Mouse (Mus musculus): ENCODE results near the gene Ephx3.

The Ephx3 gene

DNA sequence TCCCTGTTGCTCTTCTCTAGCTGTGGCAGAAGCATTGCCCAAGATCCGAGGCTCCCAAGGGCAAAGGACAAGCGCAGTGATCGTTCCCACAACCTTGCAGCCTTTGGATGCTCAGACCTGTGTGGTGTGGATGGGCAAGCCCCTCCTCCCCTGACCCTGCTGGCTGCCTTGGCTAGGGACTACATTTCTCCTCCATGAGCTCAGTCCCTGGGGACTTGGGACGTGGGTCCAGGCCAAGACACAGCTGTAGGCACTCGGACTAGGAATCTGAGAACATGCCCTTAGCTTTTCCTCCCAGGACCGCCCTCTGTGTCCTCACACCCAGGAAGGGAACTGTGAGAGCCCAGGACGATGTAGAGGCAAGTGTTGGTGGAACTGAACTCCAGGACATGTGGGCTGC, 16.2 kb downstream of the Ephx3 start:
- DNase-seq (ENCODE audit: low spot score) = no peak

DNA sequence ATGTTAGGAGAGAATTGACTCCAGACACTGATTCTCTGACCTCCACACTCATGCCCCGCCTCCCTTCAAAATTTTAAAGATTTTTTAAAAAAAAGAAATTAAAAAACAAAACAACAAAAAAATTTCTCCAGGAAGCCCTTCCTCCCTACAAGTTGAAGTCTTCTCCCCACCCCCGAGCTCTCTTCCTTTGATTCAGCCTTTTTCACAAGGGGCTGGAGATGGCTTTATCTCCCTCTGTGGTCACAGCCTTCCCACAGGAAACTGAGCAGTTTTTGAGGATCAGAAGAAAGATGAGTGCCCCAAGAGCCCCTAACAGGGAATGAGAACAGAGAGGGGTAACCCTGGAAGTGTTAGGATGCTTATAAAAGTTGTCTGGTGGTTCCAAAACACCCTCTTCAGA, 16.9 kb downstream of the Ephx3 start:
- no peak for DNase-seq (ENCODE audit: low spot score)

DNA sequence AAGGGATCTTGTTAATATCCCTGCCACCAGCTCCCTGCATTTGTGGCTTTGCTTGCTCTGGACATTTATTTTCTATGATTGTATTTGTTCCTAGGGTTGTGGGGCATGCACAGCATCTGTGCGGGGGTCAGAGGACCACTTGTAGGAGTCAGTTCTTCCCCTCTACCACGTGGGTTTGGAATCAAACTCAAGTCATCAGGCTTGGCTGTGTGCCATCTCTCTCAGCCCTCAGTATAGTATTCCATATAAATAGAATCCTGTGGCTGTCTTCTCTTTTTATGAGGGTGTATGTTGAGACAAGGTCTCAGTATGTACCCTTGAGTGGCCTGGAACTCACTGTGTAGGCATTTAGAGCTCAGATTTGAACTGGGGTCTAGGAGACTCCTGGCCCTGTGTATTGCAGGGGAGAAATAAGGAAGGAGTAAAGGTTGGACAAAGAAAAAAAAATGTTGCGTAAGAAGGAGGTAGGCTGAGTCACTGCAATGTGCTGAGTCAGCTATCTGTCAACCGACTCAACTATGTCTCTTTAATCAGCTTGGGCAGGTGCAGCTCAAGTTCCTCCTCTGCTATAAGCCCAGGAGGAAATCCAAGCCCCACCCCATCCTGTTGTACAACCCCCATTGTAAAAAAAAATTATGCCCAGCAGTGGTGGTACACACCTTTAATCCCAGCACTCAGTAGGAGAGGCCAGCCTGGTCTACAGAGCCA, 19.7 kb downstream of the Ephx3 start:
- DNase-seq (ENCODE audit: low spot score) = no peak

DNA sequence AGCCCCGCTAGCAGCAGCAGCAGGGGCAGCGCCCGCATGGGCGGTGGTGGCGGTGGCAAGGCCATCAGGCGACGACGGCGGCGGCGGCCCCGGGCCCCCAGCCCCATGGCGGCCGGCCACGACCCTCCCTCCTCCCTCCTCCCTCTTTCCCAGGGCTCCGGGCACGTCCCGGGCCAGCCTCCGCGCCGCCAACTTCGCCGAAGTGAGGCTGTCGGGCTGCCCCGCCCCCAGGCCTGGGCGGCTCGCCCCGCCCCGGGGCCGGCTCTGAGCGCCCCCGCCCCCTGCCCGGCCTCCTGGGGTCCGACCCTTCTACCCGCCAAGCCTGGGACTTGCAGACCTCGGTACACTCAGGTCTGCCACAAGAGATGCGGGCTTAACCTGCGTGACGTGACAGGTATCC, 22.7 kb downstream of the Ephx3 start, which contains the start of gene Notch3:
Gene Notch3, minus strand, starts transcription at position 166 of the 400 bp plus-strand sequence.
- no peak for DNase-seq (ENCODE audit: low spot score)

DNA sequence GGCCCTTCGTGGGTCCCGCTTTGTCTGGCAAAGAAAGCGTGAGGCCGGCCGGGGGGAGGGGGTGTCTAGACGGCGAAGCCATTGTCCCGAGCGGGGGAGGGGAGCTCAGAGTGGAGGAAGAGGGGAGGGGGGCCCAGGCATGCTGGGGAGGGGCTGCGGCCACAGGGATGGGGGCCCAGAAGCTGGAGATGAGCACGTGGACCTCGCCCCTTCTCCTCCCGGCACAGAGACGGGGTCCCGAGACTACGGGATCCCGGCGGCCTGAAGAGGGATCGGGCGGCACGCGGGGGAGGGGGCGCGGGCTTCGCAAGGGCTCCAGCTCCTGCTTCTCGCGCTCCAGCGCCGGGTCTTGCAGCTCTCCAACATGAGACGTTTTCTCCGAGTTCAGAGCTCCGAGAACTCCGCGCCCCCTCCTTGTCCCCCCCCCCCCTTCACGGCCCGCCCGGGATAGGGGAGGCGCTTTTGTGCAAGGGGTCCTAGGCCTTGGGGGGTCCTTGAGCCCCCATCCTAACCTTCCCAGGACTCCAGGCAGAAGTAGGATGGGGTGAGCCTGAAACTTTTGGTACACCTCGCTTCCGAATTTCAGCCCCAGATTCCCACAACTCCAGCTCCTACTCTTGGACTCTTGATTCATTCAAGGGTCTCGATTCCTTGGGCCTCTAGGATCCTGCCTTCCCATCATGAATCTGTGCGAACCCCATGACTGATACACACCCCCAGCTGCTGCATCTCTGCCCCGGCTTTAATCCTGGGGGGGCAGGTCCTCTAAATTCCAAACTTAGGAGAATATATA, 23.4 kb downstream of the Ephx3 start:
- no peak for DNase-seq (ENCODE audit: low spot score)

DNA sequence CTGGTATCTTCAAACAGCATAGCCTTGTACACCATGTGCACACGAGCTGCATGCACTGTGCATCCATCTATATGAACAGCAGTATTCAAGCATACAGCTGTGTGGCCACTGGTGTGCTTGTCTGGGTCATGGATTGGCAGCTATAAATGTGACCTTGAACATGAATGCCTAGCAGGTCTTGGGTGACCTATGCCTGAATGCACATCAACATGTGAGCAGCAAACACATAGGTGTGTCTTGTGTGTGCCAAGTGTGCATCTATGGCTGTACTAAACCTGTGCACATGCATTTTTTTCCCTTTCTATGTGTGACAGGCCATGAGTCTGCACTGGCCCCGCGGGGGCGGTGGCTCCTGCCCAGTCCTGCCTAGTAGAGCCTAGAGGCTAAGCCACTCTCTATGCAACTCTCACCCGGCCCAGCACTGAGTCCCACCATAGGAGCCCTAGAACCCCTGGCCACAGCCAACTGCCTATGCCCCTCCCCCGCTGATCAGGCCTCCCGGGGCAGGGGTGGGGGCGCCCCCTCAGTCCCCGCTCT, 24.0 kb downstream of the Ephx3 start:
- no peak for DNase-seq (ENCODE audit: low spot score)

DNA sequence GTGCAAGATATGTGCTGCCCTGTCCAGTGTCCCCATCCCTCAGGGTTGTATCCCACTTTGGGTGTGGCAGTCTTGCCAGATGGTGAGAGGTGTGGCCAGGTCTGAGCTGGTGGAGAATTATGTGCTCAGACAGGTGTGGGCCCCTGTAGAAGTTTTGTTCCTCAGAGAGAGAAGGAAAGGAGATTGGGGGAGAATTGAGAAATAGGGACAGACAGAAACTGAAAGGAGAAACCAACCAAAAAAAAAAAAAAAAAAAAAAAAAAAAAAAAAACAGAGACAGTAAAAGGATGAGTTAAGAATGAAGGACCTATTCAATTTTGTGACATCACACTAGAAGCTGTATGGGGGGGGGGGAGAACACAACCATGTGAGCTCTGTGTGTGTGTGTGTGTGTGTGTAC, 24.6 kb downstream of the Ephx3 start:
- DNase-seq (ENCODE audit: low spot score) = no peak

DNA sequence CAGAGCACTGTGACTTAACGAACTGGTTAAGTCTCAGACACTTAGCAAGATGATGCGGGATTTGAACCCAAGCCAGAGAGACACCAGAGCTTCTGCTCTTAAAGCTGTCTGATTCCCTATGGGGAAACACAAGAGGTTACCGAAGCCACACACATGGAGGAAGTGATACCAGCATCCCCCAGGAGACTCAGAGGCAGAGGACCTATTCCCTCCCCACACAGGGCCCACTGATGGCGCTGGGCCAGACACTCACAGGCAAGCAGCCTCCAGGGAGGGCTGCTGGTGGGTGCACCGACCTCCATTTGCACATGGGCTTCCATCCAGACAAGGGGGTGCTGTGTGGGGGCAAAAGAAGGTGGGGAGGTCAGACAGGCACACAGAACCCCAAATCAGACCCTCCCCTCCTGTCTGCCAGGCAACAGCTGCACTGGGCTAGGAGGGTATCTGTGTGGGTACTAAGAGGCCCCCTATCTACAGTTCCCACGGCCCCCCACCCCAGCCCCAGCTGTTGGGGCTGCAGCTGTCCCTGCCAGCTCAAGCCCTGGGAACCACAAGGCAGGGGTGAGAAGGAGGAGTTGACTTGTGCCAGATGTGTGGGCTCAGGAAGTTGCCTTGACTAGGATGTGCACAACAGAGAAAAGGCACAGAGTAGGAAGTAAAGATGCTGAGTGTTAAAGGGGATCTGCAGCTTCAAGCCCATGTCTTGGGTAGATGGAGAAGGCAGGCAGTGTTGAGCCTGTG, 25.3 kb downstream of the Ephx3 start:
- DNase-seq (ENCODE audit: low spot score) = no peak

DNA sequence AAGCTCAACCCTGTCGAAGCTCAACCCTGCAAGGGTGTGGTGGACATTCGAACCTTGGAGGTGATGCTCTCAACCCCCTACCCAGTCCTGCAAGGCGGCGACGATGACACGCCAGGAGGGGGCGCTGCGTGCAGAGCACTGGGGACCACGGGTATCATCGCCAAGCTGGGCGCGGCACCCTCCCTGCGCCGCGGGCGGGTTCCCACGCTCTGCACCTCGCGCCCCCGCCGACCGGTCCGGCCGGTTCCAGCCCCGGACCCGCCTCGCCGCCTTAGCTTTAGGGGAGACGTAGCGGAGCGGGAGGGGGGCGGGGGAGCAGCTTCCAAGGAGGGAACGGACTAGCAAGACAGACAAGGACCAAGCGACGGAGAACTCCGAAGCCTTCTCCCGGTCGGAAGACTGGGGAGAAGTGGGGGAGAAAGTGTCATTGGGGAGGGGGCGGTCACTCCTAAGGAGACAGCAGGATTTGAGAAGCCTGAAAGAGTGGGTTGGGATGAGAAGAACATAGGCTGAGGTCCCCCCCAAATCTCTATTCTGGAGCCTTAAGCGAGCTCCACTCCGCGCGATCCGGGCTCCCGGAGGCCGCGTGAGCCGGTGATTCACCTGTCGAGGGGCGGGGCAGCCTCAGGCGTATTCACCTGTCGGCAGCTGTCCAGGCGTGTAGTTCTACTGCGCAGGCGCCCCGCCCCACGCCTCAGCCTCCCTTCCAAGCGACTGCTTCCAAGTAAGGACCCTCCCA, 27.1 kb downstream of the Ephx3 start:
- peak; percentile 41 for DNase-seq (ENCODE audit: low spot score)

DNA sequence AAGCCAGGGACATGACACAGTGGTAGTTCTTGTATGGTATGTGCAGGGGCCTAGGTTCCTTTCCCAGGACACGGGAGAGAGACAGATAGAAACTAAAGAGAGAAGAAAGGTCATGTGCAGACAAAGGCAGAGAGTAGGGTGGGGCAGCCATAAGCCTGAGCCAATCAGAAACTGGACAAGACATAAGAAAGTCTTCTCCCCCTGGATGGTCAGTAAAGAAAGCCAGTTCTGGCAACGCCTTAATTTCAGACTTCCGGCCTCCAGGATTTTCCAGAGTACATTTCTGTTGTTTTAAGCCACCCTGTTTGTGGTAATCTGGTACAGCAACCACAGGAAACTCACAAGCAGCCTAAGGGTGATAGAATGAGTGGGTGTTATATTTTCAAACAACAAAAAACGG, 28.5 kb downstream of the Ephx3 start:
- DNase-seq (ENCODE audit: low spot score) = no peak

DNA sequence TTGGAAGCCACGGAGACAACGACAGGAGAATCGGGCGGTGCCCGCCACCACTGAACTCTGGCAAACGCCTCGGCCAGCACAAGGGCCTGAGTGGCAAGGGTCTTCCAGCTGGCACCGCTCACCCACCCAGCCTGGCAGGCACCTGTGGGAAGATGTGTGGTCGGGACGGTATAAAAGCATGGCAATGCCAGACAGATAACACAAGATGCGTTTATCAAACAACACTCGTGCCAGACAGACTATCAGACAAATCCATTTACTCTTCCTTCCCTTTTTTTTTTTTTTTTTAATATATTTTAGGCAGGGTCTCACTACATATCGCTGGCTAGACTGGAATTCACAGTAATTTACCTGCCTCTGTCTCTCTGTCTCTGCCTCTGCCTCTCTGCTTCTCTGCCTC, 30.5 kb downstream of the Ephx3 start:
- DNase-seq (ENCODE audit: low spot score) = no peak

DNA sequence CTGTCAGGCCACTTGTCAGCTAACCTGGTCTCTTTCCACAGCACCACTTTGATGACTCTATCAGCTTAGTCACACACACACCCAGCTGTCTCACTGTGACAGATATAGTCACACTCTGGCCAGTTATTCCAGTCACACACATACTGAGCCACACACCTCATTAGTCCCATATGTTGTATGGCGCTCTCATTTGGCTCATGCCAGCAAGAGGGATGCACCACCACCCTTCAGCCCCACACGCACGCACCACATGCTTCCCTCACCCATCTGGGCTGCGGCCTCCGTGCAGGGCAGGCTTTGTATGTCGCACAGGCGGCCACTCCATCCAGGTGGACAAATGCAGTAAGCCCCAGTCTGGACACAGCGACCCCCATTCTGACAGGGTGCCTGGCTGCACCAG, 42.6 kb downstream of the Ephx3 start:
- no peak for DNase-seq (ENCODE audit: low spot score)

DNA sequence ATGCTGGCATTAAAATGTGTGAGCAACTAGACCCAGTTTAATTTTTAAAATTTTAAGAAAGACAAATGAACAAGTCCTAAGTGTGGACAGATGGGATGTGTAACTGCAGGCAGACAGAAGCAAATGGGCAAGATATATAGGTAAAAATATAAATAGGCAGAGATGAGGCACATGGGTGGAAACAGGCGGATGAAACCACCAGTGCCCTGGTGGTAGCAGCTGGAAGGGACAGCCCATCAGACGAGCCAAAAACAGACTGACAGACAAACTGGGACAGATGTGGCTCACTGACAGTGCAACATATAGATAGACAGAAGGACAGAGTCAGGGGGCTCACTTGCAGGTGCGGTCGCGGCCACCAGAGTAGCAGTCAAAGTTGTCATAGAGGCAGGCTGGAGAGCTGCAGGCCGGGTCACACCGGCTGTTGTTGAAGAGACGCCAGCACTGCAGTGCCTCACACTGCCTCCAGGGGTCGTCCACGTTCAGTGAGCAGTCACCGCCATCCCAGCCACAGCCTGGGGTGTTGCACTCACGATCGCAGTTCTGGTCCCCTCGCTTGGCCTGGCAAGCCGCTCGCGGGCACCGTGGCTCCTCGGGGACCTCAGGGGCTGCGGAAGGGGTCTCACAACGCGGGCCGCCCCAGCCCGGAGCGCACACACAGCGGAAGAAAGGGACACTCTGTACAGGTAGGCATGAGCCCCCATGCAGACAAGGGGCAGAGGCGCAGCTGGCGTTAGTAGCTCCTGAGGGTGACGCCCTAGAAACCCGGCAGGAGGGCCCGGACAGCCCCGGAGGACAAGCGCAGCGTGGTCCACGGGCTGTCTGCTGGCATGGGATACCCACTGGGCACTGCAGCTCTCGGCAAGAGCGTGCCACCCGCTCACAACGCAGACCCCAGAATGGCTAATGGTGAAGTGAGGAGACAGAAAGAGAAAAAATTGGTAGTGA, 46.2 kb downstream of the Ephx3 start:
- DNase-seq (ENCODE audit: low spot score) = peak; percentile 82

DNA sequence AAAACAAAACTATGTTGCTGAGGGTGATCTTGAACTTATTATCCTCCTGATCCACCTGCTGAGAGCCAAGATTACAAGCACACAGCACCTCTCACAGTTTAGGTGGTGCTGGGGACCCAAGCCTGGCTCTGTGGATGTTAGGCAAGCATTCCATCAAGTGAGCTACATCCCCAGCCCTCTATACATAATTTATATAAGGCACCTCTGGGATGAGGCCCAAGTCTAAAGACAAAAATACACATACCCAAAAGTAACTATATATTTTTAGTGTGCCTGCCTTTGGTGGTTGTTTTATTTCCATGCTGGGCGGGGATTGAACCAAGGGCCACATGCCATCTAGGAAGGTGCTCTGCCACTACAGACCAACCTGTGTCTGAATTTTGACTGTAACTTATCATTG, 47.1 kb downstream of the Ephx3 start:
- DNase-seq (ENCODE audit: low spot score) = no peak
